Mouse (Mus musculus): ENCODE data around the gene Vsig1. TPM values are rescaled to one million over a fixed set of nuclear protein-coding genes. Genes with fewer than 3 reads are reported as not detected.

Vsig1 gene
- polyA plus RNA-seq (2021; fragmentation: Nextera tagmentation): not detected in 2 replicates
- long read RNA-seq, experiment 1: 0 reads
- long read RNA-seq, experiment 2: 0 reads

DNA sequence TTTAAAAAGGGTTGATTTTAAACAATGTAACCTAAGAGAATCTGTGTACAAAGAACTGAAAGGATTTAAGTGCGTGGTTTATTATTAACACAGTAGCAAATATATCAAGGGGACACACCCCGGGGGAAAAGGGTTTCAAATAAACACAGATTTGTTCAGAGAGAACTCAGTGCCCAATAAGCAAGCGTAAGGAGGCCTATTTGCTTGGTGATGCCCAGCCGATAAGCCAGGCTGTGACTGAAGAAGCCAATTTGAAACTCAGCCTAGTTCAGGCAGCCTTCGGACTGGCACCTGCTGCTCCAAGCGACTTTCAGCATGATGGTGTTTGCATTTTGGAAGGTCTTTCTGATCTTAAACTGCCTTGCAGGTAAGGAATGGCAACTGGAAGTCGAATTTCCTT, at the start of gene Vsig1:
Vsig1 (plus strand) TSS at position 249 of the 400 bp plus-strand sequence.

GRCm38 (mm10) chrX:140956272-140956940, 49.0 kb downstream of the Vsig1 start, which contains the start of the genes Psmd10 and Atg4a:
Gene Psmd10 (minus strand): TSS chrX:140956728.
Gene Atg4a (plus strand): TSS chrX:140956907.

Other genes with a start within 250 kb of the Vsig1 start
- gene Mid2, start 243.0 kb upstream of the Vsig1 start, polyA plus RNA-seq (2021; fragmentation: Nextera tagmentation): 3.9 and 10.6 TPM in 2 replicates
- gene Tex13b, start 94.2 kb upstream of the Vsig1 start, polyA plus RNA-seq (2021; fragmentation: Nextera tagmentation): not detected in 2 replicates
- 40.1 and 47.8 TPM in 2 replicates for gene Psmd10, start 49.1 kb downstream of the Vsig1 start, polyA plus RNA-seq (2021; fragmentation: Nextera tagmentation)
- gene Atg4a, start 49.3 kb downstream of the Vsig1 start, polyA plus RNA-seq (2021; fragmentation: Nextera tagmentation): 4.3 and 5.1 TPM in 2 replicates